Mouse (Mus musculus): ENCODE measurements at regions not wholly inside any gene's neighbourhood (a gene's known extent, or its start where the extent isn't known, plus 50 kb on each side); places are given as distances from the start of the nearest gene placed in this dataset.
A peak's percentile ranks its signal among the peaks of the same experiment; 100 is the strongest.

DNA sequence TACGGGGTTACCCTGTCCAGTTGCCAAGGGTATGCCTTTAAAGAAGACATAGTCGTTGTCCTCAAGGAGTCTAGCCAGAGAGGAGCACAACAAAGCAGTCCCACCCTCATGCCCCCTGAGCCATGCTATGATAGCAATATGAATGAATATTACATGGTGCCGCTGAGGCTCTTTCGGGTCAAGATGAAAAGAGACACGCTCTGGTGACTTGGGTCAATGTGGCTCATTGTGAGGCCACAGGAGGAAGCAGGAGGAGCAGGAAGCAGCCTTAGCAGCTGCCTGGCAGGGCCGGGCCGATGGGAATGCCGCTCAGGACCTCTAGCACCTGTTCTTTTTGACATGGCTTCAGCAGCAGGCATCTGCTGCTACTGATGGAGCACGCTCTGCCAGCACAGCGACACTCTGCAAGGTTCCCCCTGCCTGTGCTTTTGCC lies 89.0 kb upstream of the Klf3 start:
- H3K4me3 ChIP-seq (replicated peaks; ENCODE audit: low read length), result no peak overlapping the region
- H3K27me3 ChIP-seq (replicated peaks; ENCODE audit: control insufficient read depth, insufficient read depth, low read length), result no peaks in the 10 kb centered on the region
- peaks cover 3% of the 10 kb centered on the region; the same call in 1 of the 2 replicates for H3K4me1 ChIP-seq (replicated peaks; ENCODE audit: control insufficient read depth, insufficient read depth, low read length)
- no peak overlapping the region for H3K4me2 ChIP-seq (ENCODE audit: low read length)
- no peak overlapping the region for H3K9ac ChIP-seq (replicated peaks; ENCODE audit: low read depth, low read length)
- ATAC-seq, result no peak
- no peak overlapping the region for H3K27ac ChIP-seq (ENCODE audit: low read length)
- H3K36me3 ChIP-seq (ENCODE audit: control insufficient read depth, insufficient read depth), result no peaks in the 10 kb centered on the region
- no peaks in the 10 kb centered on the region for H3K9me3 ChIP-seq (ENCODE audit: control insufficient read depth, low read length)
- 33% methylated on average over 10 of the region's 10 CpGs for WGBS

GRCm38 (mm10) chr5:64714710-64715109 lies 88.5 kb upstream of the Klf3 start:
- ATAC-seq, result no peak
- Histone ChIP-seq H3K27ac (ENCODE audit: low read length) (no peak overlapping the region), H3K4me3 (replicated peaks; ENCODE audit: low read length) (no peak overlapping the region), H3K9me3 (ENCODE audit: control insufficient read depth, low read length) (no peaks in the 10 kb centered on the region), H3K9ac (replicated peaks; ENCODE audit: low read depth, low read length) (no peak overlapping the region), H3K4me2 (ENCODE audit: low read length) (no peak overlapping the region), H3K27me3 (replicated peaks; ENCODE audit: control insufficient read depth, insufficient read depth, low read length) (no peaks in the 10 kb centered on the region), H3K4me1 (replicated peaks; ENCODE audit: control insufficient read depth, insufficient read depth, low read length) (0 out of 2 replicates have a peak, but pooled peaks cover 3% of the 10 kb centered on the region), H3K36me3 (ENCODE audit: control insufficient read depth, insufficient read depth) (no peaks in the 10 kb centered on the region)
- 62% methylated on average over 7 of the region's 7 CpGs for WGBS

- no peaks in the 10 kb centered on the region for H3K36me3 ChIP-seq (ENCODE audit: control insufficient read depth, insufficient read depth)
- no peaks in the 10 kb centered on the region for H3K27me3 ChIP-seq (replicated peaks; ENCODE audit: control insufficient read depth, insufficient read depth, low read length)
- no peak overlapping the region for H3K9ac ChIP-seq (replicated peaks; ENCODE audit: low read depth, low read length)
- 87% methylated on average over 4 of the region's 4 CpGs for WGBS
- H3K27ac ChIP-seq (ENCODE audit: low read length), result no peak overlapping the region
- 0 out of 2 replicates have a peak, but pooled peaks cover 3% of the 10 kb centered on the region for H3K4me1 ChIP-seq (replicated peaks; ENCODE audit: control insufficient read depth, insufficient read depth, low read length)
- no peak overlapping the region for H3K4me2 ChIP-seq (ENCODE audit: low read length)
- no peaks in the 10 kb centered on the region for H3K9me3 ChIP-seq (ENCODE audit: control insufficient read depth, low read length)
- no peak for ATAC-seq
- no peak overlapping the region for H3K4me3 ChIP-seq (replicated peaks; ENCODE audit: low read length)
These were observed 86.6 kb upstream of the Klf3 start for GRCm38 (mm10) chr5:64716551-64716950.

DNA sequence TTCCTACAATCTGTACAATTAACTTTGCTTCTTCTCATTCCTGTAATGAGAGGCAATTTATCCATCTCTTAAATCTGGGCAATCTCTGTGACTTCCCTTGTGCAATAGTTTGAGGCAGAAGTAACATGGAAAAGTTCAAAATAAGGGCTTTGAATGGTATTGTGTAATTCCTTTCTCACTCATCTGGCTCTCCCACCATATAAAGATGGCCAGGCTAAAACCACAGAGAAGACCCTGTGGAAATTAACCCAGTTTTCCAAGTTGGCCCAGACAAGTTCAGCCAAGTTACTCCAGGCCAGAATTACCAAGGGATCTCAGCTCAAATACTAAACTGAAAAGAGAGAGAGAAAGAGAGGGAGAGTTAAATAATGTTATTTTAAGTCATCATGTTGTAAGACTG lies 81.0 kb upstream of the Klf3 start:
- H3K4me1 ChIP-seq (replicated peaks; ENCODE audit: control insufficient read depth, insufficient read depth, low read length), result no peaks in the 10 kb centered on the region
- no peak overlapping the region for H3K4me3 ChIP-seq (replicated peaks; ENCODE audit: low read length)
- peaks cover 2% of the 10 kb centered on the region; the same call in 1 of the 2 replicates for H3K9me3 ChIP-seq (ENCODE audit: control insufficient read depth, low read length)
- H3K9ac ChIP-seq (replicated peaks; ENCODE audit: low read depth, low read length), result no peak overlapping the region
- no peaks in the 10 kb centered on the region for H3K36me3 ChIP-seq (ENCODE audit: control insufficient read depth, insufficient read depth)
- ATAC-seq, result no peak
- H3K4me2 ChIP-seq (ENCODE audit: low read length), result no peak overlapping the region
- no peak overlapping the region for H3K27ac ChIP-seq (ENCODE audit: low read length)
- no peaks in the 10 kb centered on the region for H3K27me3 ChIP-seq (replicated peaks; ENCODE audit: control insufficient read depth, insufficient read depth, low read length)

DNA sequence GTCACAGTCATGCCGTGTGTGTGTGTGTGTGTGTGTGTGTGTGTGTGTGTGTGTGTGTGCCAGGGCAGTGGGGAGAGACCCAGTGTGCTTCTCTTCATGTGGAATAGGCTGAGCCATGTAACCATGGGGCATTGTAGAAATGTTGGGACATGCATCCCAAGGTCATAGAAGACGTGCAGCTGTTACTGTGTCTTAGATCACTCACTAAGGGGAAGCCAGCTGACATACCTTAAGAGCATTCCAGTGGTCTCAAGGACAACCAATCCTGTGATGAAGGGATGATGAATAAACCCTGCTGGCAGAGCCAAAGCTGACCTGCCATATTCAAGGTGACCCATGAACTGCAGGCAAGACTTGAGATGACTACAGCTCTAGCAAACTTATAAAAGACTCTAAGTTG lies 75.3 kb upstream of the Klf3 start:
- H3K36me3 ChIP-seq (ENCODE audit: control insufficient read depth, insufficient read depth), result no peaks in the 10 kb centered on the region
- H3K27me3 ChIP-seq (replicated peaks; ENCODE audit: control insufficient read depth, insufficient read depth, low read length), result no peaks in the 10 kb centered on the region
- H3K9ac ChIP-seq (replicated peaks; ENCODE audit: low read depth, low read length), result no peak overlapping the region
- no peak for ATAC-seq
- H3K27ac ChIP-seq (ENCODE audit: low read length), result no peak overlapping the region
- WGBS, result 87% methylated on average over 2 of the region's 2 CpGs
- no peak overlapping the region for H3K4me3 ChIP-seq (replicated peaks; ENCODE audit: low read length)
- no peak overlapping the region for H3K4me2 ChIP-seq (ENCODE audit: low read length)
- no peaks in the 10 kb centered on the region for H3K4me1 ChIP-seq (replicated peaks; ENCODE audit: control insufficient read depth, insufficient read depth, low read length)
- peaks cover 2% of the 10 kb centered on the region; the same call in 1 of the 2 replicates for H3K9me3 ChIP-seq (ENCODE audit: control insufficient read depth, low read length)

- 86% methylated on average over 3 of the region's 3 CpGs for WGBS
These were observed 70.8 kb upstream of the Klf3 start for GRCm38 (mm10) chr5:64732356-64732755.

GRCm38 (mm10) chr5:64736985-64737384 lies 66.2 kb upstream of the Klf3 start:
- Histone ChIP-seq H3K4me2 (ENCODE audit: low read length) (no peak overlapping the region), H3K9ac (replicated peaks; ENCODE audit: low read depth, low read length) (no peak overlapping the region), H3K36me3 (ENCODE audit: control insufficient read depth, insufficient read depth) (no peaks in the 10 kb centered on the region), H3K27ac (ENCODE audit: low read length) (no peak overlapping the region), H3K4me1 (replicated peaks; ENCODE audit: control insufficient read depth, insufficient read depth, low read length) (peaks cover 19% of the 10 kb centered on the region), H3K27me3 (replicated peaks; ENCODE audit: control insufficient read depth, insufficient read depth, low read length) (no peaks in the 10 kb centered on the region), H3K9me3 (ENCODE audit: control insufficient read depth, low read length) (no peaks in the 10 kb centered on the region), H3K4me3 (replicated peaks; ENCODE audit: low read length) (no peak overlapping the region)
- ATAC-seq, result no peak

More at GRCm38 (mm10) chr5:64732356-64732755, 70.8 kb upstream of the Klf3 start:
- Histone ChIP-seq H3K4me3 (replicated peaks; ENCODE audit: low read length) (no peak overlapping the region), H3K9ac (replicated peaks; ENCODE audit: low read depth, low read length) (no peak overlapping the region), H3K36me3 (ENCODE audit: control insufficient read depth, insufficient read depth) (no peaks in the 10 kb centered on the region), H3K27ac (ENCODE audit: low read length) (no peak overlapping the region), H3K9me3 (ENCODE audit: control insufficient read depth, low read length) (no peaks in the 10 kb centered on the region), H3K27me3 (replicated peaks; ENCODE audit: control insufficient read depth, insufficient read depth, low read length) (no peaks in the 10 kb centered on the region), H3K4me2 (ENCODE audit: low read length) (no peak overlapping the region), H3K4me1 (replicated peaks; ENCODE audit: control insufficient read depth, insufficient read depth, low read length) (no peaks in the 10 kb centered on the region)
- ATAC-seq, result no peak

GRCm38 (mm10) chr5:64738096-64738780 lies 65.0 kb upstream of the Klf3 start:
- peak; percentile 49; the same call in 1 of the 2 replicates for ATAC-seq
- WGBS, result 9% methylated on average over 11 of the region's 11 CpGs
- Histone ChIP-seq H3K9ac (replicated peaks; ENCODE audit: low read depth, low read length) (peak overlapping the region; percentile 7; the same call in 1 of the 2 replicates), H3K9me3 (ENCODE audit: control insufficient read depth, low read length) (no peaks in the 10 kb centered on the region), H3K4me2 (ENCODE audit: low read length) (peak overlapping the region; percentile 16), H3K36me3 (ENCODE audit: control insufficient read depth, insufficient read depth) (no peaks in the 10 kb centered on the region), H3K27ac (ENCODE audit: low read length) (no peak overlapping the region), H3K4me3 (replicated peaks; ENCODE audit: low read length) (no peak overlapping the region), H3K4me1 (replicated peaks; ENCODE audit: control insufficient read depth, insufficient read depth, low read length) (peaks cover 19% of the 10 kb centered on the region), H3K27me3 (replicated peaks; ENCODE audit: control insufficient read depth, insufficient read depth, low read length) (no peaks in the 10 kb centered on the region)

DNA sequence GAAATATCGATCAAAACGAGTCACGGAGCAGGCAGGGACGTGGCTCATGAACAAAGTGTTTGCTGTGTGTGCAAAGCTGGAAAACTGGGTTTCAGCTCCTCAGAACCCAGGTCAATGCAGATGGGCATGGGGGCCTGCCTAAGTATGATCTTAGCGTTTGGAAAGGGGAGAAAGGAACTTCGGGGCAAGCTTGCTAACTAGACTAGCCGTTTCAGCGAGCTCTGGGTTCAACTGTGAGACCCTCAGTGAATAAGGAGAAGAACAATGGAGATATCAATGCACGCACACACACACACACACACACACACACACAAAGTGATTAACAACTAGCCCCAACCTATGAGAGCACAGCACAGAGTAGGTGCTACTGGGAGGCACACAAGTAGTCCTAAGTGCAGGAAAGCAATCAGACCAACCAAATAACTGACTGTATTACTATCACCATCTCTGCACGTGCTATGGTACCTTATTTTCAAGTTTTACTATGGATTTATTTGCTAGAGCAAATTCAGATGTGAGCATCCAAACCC lies 64.3 kb upstream of the Klf3 start:
- 10% methylated on average over 10 of the region's 10 CpGs for WGBS
- no peak for ATAC-seq
- H3K4me2 ChIP-seq (ENCODE audit: low read length), result peak overlapping the region; percentile 16

More for the DNA sequence above, 64.3 kb upstream of the Klf3 start:
- H3K36me3 ChIP-seq (ENCODE audit: control insufficient read depth, insufficient read depth), result no peaks in the 10 kb centered on the region
- 0 out of 2 replicates have a peak overlapping the region, but pooled peaks have one; percentile 7 for H3K9ac ChIP-seq (replicated peaks; ENCODE audit: low read depth, low read length)
- H3K4me1 ChIP-seq (replicated peaks; ENCODE audit: control insufficient read depth, insufficient read depth, low read length), result peaks cover 19% of the 10 kb centered on the region
- no peaks in the 10 kb centered on the region for H3K27me3 ChIP-seq (replicated peaks; ENCODE audit: control insufficient read depth, insufficient read depth, low read length)
- H3K9me3 ChIP-seq (ENCODE audit: control insufficient read depth, low read length), result no peaks in the 10 kb centered on the region
- H3K4me3 ChIP-seq (replicated peaks; ENCODE audit: low read length), result no peak overlapping the region
- no peak overlapping the region for H3K27ac ChIP-seq (ENCODE audit: low read length)

Data from forebrain, embryonic 16.5 days (tissue).